Mouse (Mus musculus) liver, adult 2 months (tissue): ENCODE results near the gene 1700123O20Rik.
A peak's percentile ranks its signal among the peaks of the same experiment; 100 is the strongest.

ENCODE experiments used
- CTCF ChIP-seq: fragments of 200-500 bp; IDR thresholded peaks from 2 replicates; pipeline ENCODE4 v1.5.1; 2011; ENCODE audit warnings: low read depth, low read length, control low read depth
- POLR2A ChIP-seq: fragments of 200-500 bp; IDR thresholded peaks from 2 replicates; pipeline ENCODE4 v1.6.1; 2011; ENCODE audit warnings: low read length, control low read depth; ENCODE audit not compliant: insufficient read depth; ENCODE audit errors: extremely low read depth

- no peak for TF ChIP-seq CTCF
- peak; percentile 88 for TF ChIP-seq POLR2A
These were observed 617 bp downstream of the 1700123O20Rik start, which contains the start of gene Acin1 for GRCm38 (mm10) chr14:54686522-54687143.
